Mouse (Mus musculus) midbrain, embryonic 15.5 days (tissue): ENCODE data around the gene Phgr1. TPM values are rescaled to one million over a fixed set of nuclear protein-coding genes. Genes with fewer than 3 reads are reported as not detected.

ENCODE experiments used
- ATAC-seq: fragments of 200-750 bp; cut with Nextera tagmentation; replicated peaks from 2 replicates; pipeline ENCODE4 v1.8.0; 2017; ENCODE audit warnings: moderate TSS enrichment
- H3K27ac ChIP-seq: fragments of 300-500 bp; sonication (generic); 2 replicates; pipeline ENCODE4 v1.5.1; 2015; ENCODE audit warnings: mild to moderate bottlenecking, inconsistent platforms
- H3K27me3 ChIP-seq: fragments of 300-500 bp; sonication (generic); replicated peaks from 2 replicates; pipeline ENCODE4 v1.6.1; 2015; ENCODE audit warnings: inconsistent platforms
- H3K36me3 ChIP-seq: fragments of 300-500 bp; sonication (generic); replicated peaks from 2 replicates; pipeline ENCODE4 v1.6.1; 2015; ENCODE audit warnings: inconsistent platforms
- H3K4me1 ChIP-seq: fragments of 300-500 bp; sonication (generic); 2 replicates; pipeline ENCODE4 v1.6.1; 2015; ENCODE audit warnings: inconsistent platforms
- H3K4me2 ChIP-seq: fragments of 300-500 bp; sonication (generic); 2 replicates; pipeline ENCODE4 v1.6.1; 2015; ENCODE audit warnings: inconsistent platforms, mild to moderate bottlenecking, moderate library complexity
- H3K4me3 ChIP-seq: fragments of 300-500 bp; sonication (generic); 2 replicates; pipeline ENCODE4 v1.5.1; 2015; ENCODE audit warnings: mild to moderate bottlenecking, inconsistent platforms
- H3K9ac ChIP-seq: fragments of 300-500 bp; sonication (generic); 2 replicates; pipeline ENCODE4 v1.6.1; 2015; ENCODE audit warnings: mild to moderate bottlenecking, inconsistent platforms
- H3K9me3 ChIP-seq: fragments of 300-500 bp; sonication (generic); 2 replicates; pipeline ENCODE4 v1.6.1; 2016; ENCODE audit warnings: inconsistent platforms
- WGBS: fragments of 180-500 bp; shearing (Covaris S2); methylation state at CpG from one replicate; pipeline ENCODE4 v1.1.7; 2015; ENCODE audit warnings: mixed read lengths; 5-methylcytosine and 5-hydroxymethylcytosine counted together
- polyA plus RNA-seq: library from polyadenylated mRNA; unstranded; fragments of >200 nt; fragmentation: Nextera tagmentation; extraction: Ambion mirVana; gene quantifications from 2 replicates; pipeline ENCODE4 v1.2.1, GENCODE M21; 2015

Phgr1 gene
- polyA plus RNA-seq, 1 experiment from 2014 or later: not detected

DNA sequence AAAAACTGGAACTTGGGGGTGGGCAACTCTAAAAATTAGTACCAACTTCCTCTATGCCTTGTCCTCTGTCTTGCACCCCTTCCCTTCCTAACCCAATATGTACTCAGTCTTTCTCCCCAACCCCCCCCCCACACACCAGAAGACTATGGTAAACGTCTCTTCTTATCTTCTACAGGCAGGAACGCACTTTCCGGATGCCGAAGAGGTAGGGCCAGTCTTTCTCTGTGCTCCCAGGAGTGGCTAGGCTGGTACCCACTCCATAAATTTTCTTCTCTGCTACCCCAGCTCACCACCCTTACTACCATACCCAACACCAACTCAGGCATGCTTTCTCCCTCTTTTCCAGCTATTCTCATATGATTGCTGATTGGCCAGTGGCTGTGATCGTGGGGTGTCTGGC lies 14.0 kb downstream of the Phgr1 start:
- Histone ChIP-seq H3K4me1 (peaks cover 8% of the 10 kb centered on the region; the same call in 1 of the 2 replicates), H3K9me3 (no peaks in the 10 kb centered on the region), H3K4me2 (no peak overlapping the region), H3K27me3 (0 out of 2 replicates have a peak, but pooled peaks cover 5% of the 10 kb centered on the region), H3K36me3 (peaks cover 34% of the 10 kb centered on the region), H3K27ac (no peak overlapping the region), H3K9ac (no peak overlapping the region), H3K4me3 (no peak overlapping the region)
- WGBS: 89% methylated on average over 5 of the region's 5 CpGs
- ATAC-seq: no peak

DNA sequence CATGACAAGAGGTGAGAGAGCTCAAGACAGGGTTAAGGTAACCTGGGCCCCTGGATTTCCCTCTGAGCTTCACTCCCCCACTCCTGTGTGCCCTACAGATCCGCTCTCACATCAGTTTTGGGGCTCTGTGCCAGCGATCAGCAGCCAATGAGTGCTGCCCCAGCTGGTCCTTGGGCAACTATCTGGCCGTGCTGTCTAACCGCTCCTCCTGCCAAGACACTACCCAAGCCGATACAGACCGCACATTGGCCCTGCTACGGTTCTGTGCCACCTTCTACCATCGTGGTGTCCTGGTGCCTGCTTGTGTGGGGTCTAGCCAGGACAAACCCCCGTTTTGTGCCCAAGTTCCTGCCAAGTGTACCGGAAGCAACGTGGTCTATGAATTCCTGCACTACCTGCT lies 16.9 kb downstream of the Phgr1 start:
- H3K27me3 ChIP-seq: peaks cover 5% of the 10 kb centered on the region; the same call in 1 of the 2 replicates
- H3K4me3 ChIP-seq: no peak overlapping the region
- WGBS: 89% methylated on average over 11 of the region's 11 CpGs
- H3K4me2 ChIP-seq: no peak overlapping the region
- no peaks in the 10 kb centered on the region for H3K9me3 ChIP-seq
- H3K9ac ChIP-seq: no peak overlapping the region
- no peak for ATAC-seq
- H3K36me3 ChIP-seq: peaks cover 50% of the 10 kb centered on the region
- no peak overlapping the region for H3K27ac ChIP-seq
- peaks cover 8% of the 10 kb centered on the region; the same call in 1 of the 2 replicates for H3K4me1 ChIP-seq

DNA sequence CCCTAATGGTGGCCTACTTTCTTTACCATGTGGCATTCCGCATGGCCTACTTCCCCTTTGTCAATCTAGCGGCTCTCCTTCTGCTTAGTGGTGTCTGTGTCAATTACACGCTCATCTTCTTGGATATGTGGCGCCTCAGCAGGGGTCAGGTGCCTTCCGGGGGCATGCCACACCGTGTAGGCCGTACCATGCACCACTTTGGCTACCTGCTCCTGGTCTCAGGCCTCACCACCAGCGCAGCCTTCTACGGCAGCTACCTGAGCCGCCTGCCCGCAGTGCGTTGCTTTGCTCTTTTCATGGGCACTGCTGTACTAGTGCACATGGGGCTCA lies 17.6 kb downstream of the Phgr1 start:
- WGBS: 48% methylated on average over 12 of the region's 12 CpGs
- no peak; the same call in 1 of the 2 replicates for ATAC-seq

DNA sequence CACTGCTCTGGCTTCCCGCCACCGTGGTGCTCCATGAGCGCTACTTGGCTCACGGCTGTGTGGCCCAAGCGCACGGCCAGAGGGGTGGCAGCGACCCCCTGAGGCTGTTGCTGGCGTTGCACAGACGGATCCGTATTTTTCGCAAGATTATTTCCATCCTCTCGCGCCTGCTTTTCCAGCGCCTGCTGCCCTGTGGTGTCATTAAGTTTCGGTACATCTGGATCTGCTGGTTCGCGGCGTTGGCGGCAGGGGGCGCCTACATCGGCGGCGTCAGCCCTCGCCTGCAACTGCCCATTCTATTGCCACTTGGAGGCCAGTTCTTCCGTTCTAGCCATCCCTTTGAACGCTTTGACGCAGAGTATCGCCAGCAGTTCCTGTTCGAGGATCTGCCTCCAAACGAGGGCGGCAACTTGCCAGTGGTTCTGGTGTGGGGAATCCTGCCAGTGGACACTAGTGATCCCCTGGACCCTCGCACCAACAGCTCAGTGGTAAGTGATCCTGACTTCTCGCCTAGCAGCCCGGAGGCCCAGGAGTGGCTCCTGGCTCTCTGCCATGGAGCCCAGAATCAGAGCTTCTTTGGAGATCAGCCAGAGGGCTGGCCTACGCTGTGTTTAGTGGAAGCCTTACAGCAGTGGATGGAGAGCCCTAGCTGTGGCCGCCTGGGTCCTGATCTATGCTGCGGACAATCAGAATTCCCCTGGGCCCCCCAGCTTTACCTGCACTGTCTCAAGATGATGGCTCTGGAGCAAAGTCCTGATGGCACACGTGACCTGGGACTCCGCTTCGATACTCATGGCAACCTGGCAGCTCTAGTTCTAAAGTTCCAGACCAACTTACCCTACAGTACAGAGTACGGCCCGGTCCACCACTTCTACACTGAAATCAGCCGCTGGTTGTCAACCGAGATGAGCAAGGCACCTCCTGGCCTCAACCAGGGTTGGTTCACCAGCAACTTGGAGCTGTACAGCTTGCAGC lies 18.3 kb downstream of the Phgr1 start:
- Histone ChIP-seq H3K27ac (no peak overlapping the region), H3K27me3 (peaks cover 7% of the 10 kb centered on the region; the same call in 1 of the 2 replicates), H3K9ac (no peak overlapping the region), H3K4me1 (peaks cover 8% of the 10 kb centered on the region; the same call in 1 of the 2 replicates), H3K4me2 (peak overlapping the region; percentile 24), H3K36me3 (peaks cover 49% of the 10 kb centered on the region), H3K9me3 (no peaks in the 10 kb centered on the region), H3K4me3 (no peak overlapping the region)
- WGBS: 25% methylated on average over 44 of the region's 44 CpGs
- peak; percentile 67 for ATAC-seq

More for the DNA sequence above, 17.6 kb downstream of the Phgr1 start:
- Histone ChIP-seq H3K27ac (no peak overlapping the region), H3K4me1 (peaks cover 8% of the 10 kb centered on the region; the same call in 1 of the 2 replicates), H3K36me3 (peaks cover 50% of the 10 kb centered on the region), H3K4me3 (no peak overlapping the region), H3K27me3 (peaks cover 5% of the 10 kb centered on the region; the same call in 1 of the 2 replicates), H3K9me3 (no peaks in the 10 kb centered on the region), H3K4me2 (peak overlapping the region; percentile 24; the same call in 1 of the 2 replicates), H3K9ac (no peak overlapping the region)

DNA sequence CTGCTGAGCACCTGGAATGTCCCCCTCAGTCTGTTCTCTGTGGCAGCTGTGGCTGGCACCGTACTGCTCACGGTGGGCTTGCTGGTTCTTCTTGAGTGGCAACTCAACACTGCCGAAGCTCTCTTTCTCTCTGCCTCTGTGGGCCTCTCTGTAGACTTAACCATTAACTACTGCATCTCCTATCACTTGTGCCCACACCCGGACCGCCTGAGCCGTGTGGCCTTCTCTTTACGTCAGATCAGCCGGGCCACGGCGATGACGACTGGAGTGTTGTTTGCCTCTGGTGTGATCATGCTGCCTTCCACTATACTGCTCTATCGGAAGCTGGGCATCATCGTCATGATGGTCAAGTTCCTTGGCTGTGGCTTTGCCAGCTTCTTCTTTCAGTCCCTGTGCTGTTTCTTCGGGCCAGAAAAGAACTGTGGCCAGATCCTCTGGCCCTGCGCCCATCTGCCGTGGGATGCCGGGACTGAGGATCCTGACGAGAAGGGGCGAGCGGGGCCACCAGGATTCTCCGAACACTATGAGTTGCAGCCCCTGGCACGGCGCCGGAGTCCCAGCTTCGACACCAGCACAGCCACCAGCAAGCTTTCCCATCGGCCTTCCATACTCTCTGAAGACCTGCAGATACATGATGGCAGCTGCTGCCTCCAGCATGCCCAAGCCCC lies 19.2 kb downstream of the Phgr1 start:
- H3K27me3 ChIP-seq: peaks cover 8% of the 10 kb centered on the region; the same call in 1 of the 2 replicates
- H3K9me3 ChIP-seq: no peaks in the 10 kb centered on the region
- H3K4me3 ChIP-seq: no peak overlapping the region
- no peak overlapping the region for H3K4me2 ChIP-seq
- WGBS: 92% methylated on average over 26 of the region's 26 CpGs
- H3K36me3 ChIP-seq: peaks cover 41% of the 10 kb centered on the region
- H3K9ac ChIP-seq: no peak overlapping the region
- ATAC-seq: no peak
- H3K27ac ChIP-seq: no peak overlapping the region
- H3K4me1 ChIP-seq: peaks cover 8% of the 10 kb centered on the region; the same call in 1 of the 2 replicates

DNA sequence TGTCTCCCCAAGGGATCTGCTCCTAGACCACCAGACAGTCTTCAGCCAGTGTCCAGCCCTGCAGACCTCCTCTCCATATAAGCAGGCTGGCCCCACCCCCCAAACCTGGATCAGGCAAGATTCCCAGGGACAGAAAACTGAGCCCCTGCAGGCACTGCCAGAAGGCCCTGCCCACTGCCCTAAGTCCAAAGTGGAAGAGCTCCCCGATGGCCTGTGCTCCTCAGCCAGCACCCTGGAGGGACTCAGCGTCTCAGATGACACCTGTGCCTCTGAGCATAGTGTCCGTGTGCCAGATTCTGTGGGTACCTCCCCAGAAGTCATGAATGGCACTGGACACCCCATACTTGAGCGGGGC lies 19.7 kb downstream of the Phgr1 start:
- Histone ChIP-seq H3K36me3 (peaks cover 35% of the 10 kb centered on the region), H3K27me3 (peaks cover 8% of the 10 kb centered on the region; the same call in 1 of the 2 replicates), H3K9ac (no peak overlapping the region), H3K9me3 (no peaks in the 10 kb centered on the region), H3K4me2 (no peak overlapping the region), H3K4me1 (peaks cover 8% of the 10 kb centered on the region; the same call in 1 of the 2 replicates), H3K4me3 (no peak overlapping the region), H3K27ac (no peak overlapping the region)
- ATAC-seq: no peak
- 86% methylated on average over 4 of the region's 4 CpGs for WGBS

DNA sequence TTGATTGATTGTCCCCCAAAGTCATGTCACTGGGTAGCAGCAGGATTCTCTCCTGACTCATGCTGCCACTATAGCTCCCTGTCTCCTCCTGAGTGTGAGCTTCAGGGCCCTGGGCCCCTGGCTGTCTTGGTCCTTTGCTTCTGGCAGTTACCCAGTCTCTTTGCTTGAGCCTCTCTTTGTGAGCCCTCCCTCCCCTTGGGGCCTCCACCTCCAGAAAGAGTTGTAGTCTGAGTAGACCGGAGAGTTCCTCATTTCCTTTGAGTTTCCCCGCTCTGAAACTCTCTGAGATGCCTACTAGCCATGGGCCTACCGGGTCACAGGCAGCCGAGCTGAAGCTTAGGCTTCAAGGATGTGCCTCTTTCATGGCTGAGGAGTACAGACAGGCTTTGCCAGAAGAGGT lies 21.1 kb downstream of the Phgr1 start:
- no peak overlapping the region for H3K9ac ChIP-seq
- H3K27ac ChIP-seq: no peak overlapping the region

DNA sequence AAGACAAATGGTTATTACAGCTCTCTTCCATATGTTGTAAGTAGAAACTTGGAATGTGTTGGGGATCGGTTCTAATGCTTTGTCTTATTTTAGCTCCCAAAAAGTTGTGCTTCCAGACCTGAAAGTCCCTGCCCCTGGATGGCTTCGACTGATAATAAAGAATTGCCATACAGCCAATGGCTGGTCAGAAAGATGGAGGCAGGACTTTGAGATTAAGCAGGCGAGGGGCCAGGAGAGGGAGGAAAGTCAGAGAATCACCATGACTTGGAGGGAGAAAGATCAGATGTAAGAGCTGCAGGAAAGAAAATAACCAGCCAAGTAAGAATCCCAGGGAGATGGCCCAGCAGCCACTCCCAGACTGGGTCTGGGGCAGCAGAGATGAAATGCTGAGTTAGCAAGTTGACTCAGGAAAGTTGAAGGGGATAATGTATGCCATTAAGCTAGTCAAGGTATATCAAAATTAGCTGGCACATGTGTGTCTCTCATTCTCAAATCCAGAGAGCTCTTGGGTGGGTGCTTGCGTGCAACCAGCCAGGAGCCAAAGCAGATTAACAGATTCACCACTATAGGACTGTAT lies 30.1 kb downstream of the Phgr1 start:
- Histone ChIP-seq H3K4me3 (no peak overlapping the region), H3K9me3 (no peaks in the 10 kb centered on the region; the same call in 1 of the 2 replicates), H3K36me3 (no peaks in the 10 kb centered on the region), H3K9ac (no peak overlapping the region), H3K27ac (no peak overlapping the region), H3K27me3 (no peaks in the 10 kb centered on the region), H3K4me1 (no peaks in the 10 kb centered on the region), H3K4me2 (no peak overlapping the region)
- ATAC-seq: no peak
- WGBS: 74% methylated on average over 4 of the region's 4 CpGs

More for the DNA sequence above, 21.1 kb downstream of the Phgr1 start:
- no peak overlapping the region for H3K4me3 ChIP-seq
- no peak overlapping the region for H3K4me2 ChIP-seq
- ATAC-seq: no peak
- peaks cover 8% of the 10 kb centered on the region; the same call in 1 of the 2 replicates for H3K4me1 ChIP-seq
- H3K36me3 ChIP-seq: peaks cover 30% of the 10 kb centered on the region
- H3K9me3 ChIP-seq: no peaks in the 10 kb centered on the region; the same call in 1 of the 2 replicates
- WGBS: 92% methylated on average over 4 of the region's 4 CpGs
- H3K27me3 ChIP-seq: peaks cover 8% of the 10 kb centered on the region; the same call in 1 of the 2 replicates

DNA sequence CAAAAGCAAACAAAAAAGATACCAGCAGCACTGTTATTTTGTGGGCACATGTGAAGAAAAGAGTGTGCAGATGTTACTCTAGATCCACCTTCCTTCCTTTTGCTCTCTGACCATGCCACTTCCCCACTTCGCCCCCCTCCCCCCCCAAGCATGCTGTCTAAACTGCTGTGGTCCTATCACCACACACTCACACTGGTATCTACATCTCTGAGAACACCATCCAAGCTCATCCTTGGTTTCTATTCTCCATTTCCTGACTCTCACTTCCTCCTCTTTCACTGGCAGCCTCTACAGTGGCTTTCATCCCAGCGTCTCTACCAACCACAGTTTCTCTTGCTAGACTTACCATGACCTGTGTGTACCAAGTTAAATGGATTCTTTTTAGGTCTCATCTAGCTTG lies 31.9 kb downstream of the Phgr1 start:
- WGBS: 82% methylated on average over 2 of the region's 2 CpGs
- no peaks in the 10 kb centered on the region for H3K9me3 ChIP-seq
- ATAC-seq: no peak

DNA sequence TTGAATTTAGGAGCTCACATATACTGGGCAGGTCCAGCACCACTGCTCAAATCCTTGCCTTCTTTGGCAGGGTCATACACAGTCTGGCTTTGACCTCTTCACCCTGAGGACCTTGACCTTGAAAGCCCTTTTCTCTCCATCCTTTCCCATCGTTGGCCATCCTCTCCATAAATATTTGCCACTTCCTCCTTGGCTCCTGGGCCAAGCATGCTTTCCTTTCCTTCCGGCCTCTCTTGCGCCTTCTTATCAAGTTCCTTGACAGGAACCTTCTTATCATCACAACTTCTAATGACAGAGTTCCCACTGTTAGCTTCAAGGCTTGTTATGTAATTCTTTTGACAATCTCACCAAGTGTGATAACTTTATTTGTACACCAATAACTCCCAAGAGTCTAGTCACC lies 32.6 kb downstream of the Phgr1 start:
- Histone ChIP-seq H3K9ac (no peak overlapping the region), H3K4me2 (no peak overlapping the region), H3K9me3 (no peaks in the 10 kb centered on the region), H3K4me1 (no peaks in the 10 kb centered on the region), H3K36me3 (no peaks in the 10 kb centered on the region), H3K27me3 (no peaks in the 10 kb centered on the region), H3K27ac (no peak overlapping the region), H3K4me3 (no peak overlapping the region)
- no peak for ATAC-seq
- WGBS: 87% methylated on average over 3 of the region's 3 CpGs

More for the DNA sequence above, 31.9 kb downstream of the Phgr1 start:
- no peak overlapping the region for H3K4me3 ChIP-seq
- no peaks in the 10 kb centered on the region for H3K36me3 ChIP-seq
- H3K9ac ChIP-seq: no peak overlapping the region
- no peak overlapping the region for H3K27ac ChIP-seq
- no peak overlapping the region for H3K4me2 ChIP-seq
- no peaks in the 10 kb centered on the region for H3K4me1 ChIP-seq
- H3K27me3 ChIP-seq: no peaks in the 10 kb centered on the region

DNA sequence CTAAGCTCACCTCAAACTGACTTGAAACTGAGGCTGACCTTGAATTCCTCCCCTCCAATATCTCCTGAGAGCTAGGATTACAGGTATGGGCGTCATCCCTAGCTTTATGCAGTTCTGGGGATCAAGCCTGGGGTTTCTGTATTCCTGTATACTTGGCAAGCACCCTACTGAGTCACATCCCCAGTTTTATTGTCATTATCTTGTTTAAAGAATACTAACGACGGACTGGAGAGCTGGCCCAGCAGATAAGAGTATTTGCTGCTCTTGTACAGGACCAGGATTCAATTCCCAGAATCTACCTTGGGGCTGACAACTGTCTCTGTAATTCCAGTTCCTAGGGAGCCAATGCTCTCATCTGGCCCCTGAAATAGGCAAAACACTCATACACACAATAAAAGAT lies 33.2 kb downstream of the Phgr1 start:
- Histone ChIP-seq H3K27ac (no peak overlapping the region), H3K9me3 (0 out of 2 replicates have a peak, but pooled peaks cover 1% of the 10 kb centered on the region), H3K9ac (no peak overlapping the region), H3K36me3 (no peaks in the 10 kb centered on the region), H3K4me2 (no peak overlapping the region), H3K4me1 (no peaks in the 10 kb centered on the region), H3K27me3 (no peaks in the 10 kb centered on the region), H3K4me3 (no peak overlapping the region)
- WGBS: 41% methylated on average over 3 of the region's 3 CpGs
- ATAC-seq: no peak

DNA sequence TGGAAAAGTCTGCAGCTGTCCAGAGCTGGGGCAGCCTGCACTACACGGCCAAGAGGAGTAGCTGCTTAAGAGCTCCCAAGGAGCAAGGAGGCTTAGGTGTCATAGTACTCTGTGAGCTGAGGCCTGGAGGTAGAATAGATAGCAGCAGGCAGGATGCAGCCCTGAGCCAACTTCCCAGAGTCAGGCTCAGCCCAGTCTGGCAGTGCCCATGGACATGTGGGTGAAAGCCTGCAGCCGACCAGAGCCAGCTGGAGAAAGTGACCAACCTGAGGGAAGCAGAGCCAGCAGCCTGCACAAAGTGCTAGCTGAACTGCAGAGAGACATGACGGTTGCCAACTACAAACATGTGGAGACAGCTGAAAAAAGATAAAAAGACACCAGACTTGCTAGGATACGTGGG lies 34.3 kb downstream of the Phgr1 start:
- no peak for ATAC-seq
- Histone ChIP-seq H3K4me2 (no peak overlapping the region), H3K9ac (no peak overlapping the region), H3K9me3 (0 out of 2 replicates have a peak, but pooled peaks cover 2% of the 10 kb centered on the region), H3K27me3 (no peaks in the 10 kb centered on the region), H3K27ac (no peak overlapping the region), H3K4me3 (no peak overlapping the region), H3K36me3 (no peaks in the 10 kb centered on the region), H3K4me1 (no peaks in the 10 kb centered on the region)
- 68% methylated on average over 4 of the region's 4 CpGs for WGBS
